Mouse (Mus musculus): ENCODE measurements at regions not wholly inside any gene's neighbourhood (a gene's known extent, or its start where the extent isn't known, plus 50 kb on each side); places are given as distances from the start of the nearest gene placed in this dataset.

GRCm38 (mm10) chr3:81375990-81376389 lies 339.8 kb downstream of the Pdgfc start:
- WGBS: 34% methylated on average over 2 of the region's 2 CpGs
- Histone ChIP-seq H3K36me3 (ENCODE audit: control insufficient read depth, insufficient read depth, low read length) (no peaks in the 10 kb centered on the region), H3K27me3 (ENCODE audit: control insufficient read depth, insufficient read depth, low read length) (no peaks in the 10 kb centered on the region), H3K9ac (ENCODE audit: low read length) (no peak overlapping the region), H3K27ac (replicated peaks) (no peak overlapping the region), H3K9me3 (ENCODE audit: control insufficient read depth, low read length) (no peaks in the 10 kb centered on the region), H3K4me2 (replicated peaks; ENCODE audit: low read depth) (no peak overlapping the region), H3K4me3 (ENCODE audit: low read depth, low read length) (no peak overlapping the region), H3K4me1 (replicated peaks; ENCODE audit: control insufficient read depth, insufficient read depth) (no peaks in the 10 kb centered on the region)
- no peak for TF ChIP-seq EP300 (optimal IDR thresholded peaks at IDR 0.05)
- TF ChIP-seq CTCF (IDR thresholded peaks at IDR 0.05; ENCODE audit: low read depth): no peak
- DNase-seq (ENCODE audit: low spot score): no peak
- ATAC-seq (ENCODE audit: low FRiP score, low TSS enrichment): no peak

- ATAC-seq (ENCODE audit: low FRiP score, low TSS enrichment): no peak
- H3K9ac ChIP-seq (ENCODE audit: low read length): no peak overlapping the region
- no peaks in the 10 kb centered on the region for H3K4me1 ChIP-seq (replicated peaks; ENCODE audit: control insufficient read depth, insufficient read depth)
- no peak overlapping the region for H3K4me3 ChIP-seq (ENCODE audit: low read depth, low read length)
- H3K4me2 ChIP-seq (replicated peaks; ENCODE audit: low read depth): no peak overlapping the region
- TF ChIP-seq CTCF (IDR thresholded peaks at IDR 0.05; ENCODE audit: low read depth): no peak
- no peak for TF ChIP-seq EP300 (optimal IDR thresholded peaks at IDR 0.05)
- WGBS: 20% methylated on average over 3 of the region's 3 CpGs
- H3K9me3 ChIP-seq (ENCODE audit: control insufficient read depth, low read length): no peaks in the 10 kb centered on the region
- H3K27ac ChIP-seq (replicated peaks): no peak overlapping the region
- no peaks in the 10 kb centered on the region for H3K36me3 ChIP-seq (ENCODE audit: control insufficient read depth, insufficient read depth, low read length)
- H3K27me3 ChIP-seq (ENCODE audit: control insufficient read depth, insufficient read depth, low read length): no peaks in the 10 kb centered on the region
- DNase-seq (ENCODE audit: low spot score): no peak
These were observed 341.2 kb downstream of the Pdgfc start for GRCm38 (mm10) chr3:81377466-81377865.

- Histone ChIP-seq H3K27me3 (ENCODE audit: control insufficient read depth, insufficient read depth, low read length) (no peaks in the 10 kb centered on the region), H3K9me3 (ENCODE audit: control insufficient read depth, low read length) (no peaks in the 10 kb centered on the region), H3K27ac (replicated peaks) (no peak overlapping the region), H3K4me1 (replicated peaks; ENCODE audit: control insufficient read depth, insufficient read depth) (no peaks in the 10 kb centered on the region), H3K4me2 (replicated peaks; ENCODE audit: low read depth) (no peak overlapping the region), H3K9ac (ENCODE audit: low read length) (no peak overlapping the region), H3K4me3 (ENCODE audit: low read depth, low read length) (no peak overlapping the region), H3K36me3 (ENCODE audit: control insufficient read depth, insufficient read depth, low read length) (no peaks in the 10 kb centered on the region)
- WGBS: 79% methylated on average over 1 of the region's 1 CpGs
- no peak for TF ChIP-seq EP300 (optimal IDR thresholded peaks at IDR 0.05)
- TF ChIP-seq CTCF (IDR thresholded peaks at IDR 0.05; ENCODE audit: low read depth): no peak
- DNase-seq (ENCODE audit: low spot score): no peak
- no peak for ATAC-seq (ENCODE audit: low FRiP score, low TSS enrichment)
These were observed 343.1 kb downstream of the Pdgfc start for GRCm38 (mm10) chr3:81379362-81379761.

GRCm38 (mm10) chr3:81386931-81387330 lies 350.7 kb downstream of the Pdgfc start:
- 51% methylated on average over 14 of the region's 14 CpGs for WGBS
- no peaks in the 10 kb centered on the region for H3K9me3 ChIP-seq (ENCODE audit: control insufficient read depth, low read length)
- TF ChIP-seq EP300 (optimal IDR thresholded peaks at IDR 0.05): no peak
- no peak overlapping the region for H3K9ac ChIP-seq (ENCODE audit: low read length)
- no peak overlapping the region for H3K4me3 ChIP-seq (ENCODE audit: low read depth, low read length)
- no peak for DNase-seq (ENCODE audit: low spot score)
- H3K36me3 ChIP-seq (ENCODE audit: control insufficient read depth, insufficient read depth, low read length): no peaks in the 10 kb centered on the region
- H3K27ac ChIP-seq (replicated peaks): no peak overlapping the region
- no peak overlapping the region for H3K4me2 ChIP-seq (replicated peaks; ENCODE audit: low read depth)
- ATAC-seq (ENCODE audit: low FRiP score, low TSS enrichment): no peak
- no peaks in the 10 kb centered on the region for H3K4me1 ChIP-seq (replicated peaks; ENCODE audit: control insufficient read depth, insufficient read depth)
- no peaks in the 10 kb centered on the region for H3K27me3 ChIP-seq (ENCODE audit: control insufficient read depth, insufficient read depth, low read length)

- H3K9ac ChIP-seq (ENCODE audit: low read length): no peak overlapping the region
- no peak for TF ChIP-seq CTCF (IDR thresholded peaks at IDR 0.05; ENCODE audit: low read depth)
- no peak for TF ChIP-seq EP300 (optimal IDR thresholded peaks at IDR 0.05)
- DNase-seq (ENCODE audit: low spot score) (no peak), ATAC-seq (ENCODE audit: low FRiP score, low TSS enrichment) (no peak)
- no peak overlapping the region for H3K4me3 ChIP-seq (ENCODE audit: low read depth, low read length)
- H3K9me3 ChIP-seq (ENCODE audit: control insufficient read depth, low read length): no peaks in the 10 kb centered on the region
- no peak overlapping the region for H3K27ac ChIP-seq (replicated peaks)
- H3K36me3 ChIP-seq (ENCODE audit: control insufficient read depth, insufficient read depth, low read length): no peaks in the 10 kb centered on the region
- no peaks in the 10 kb centered on the region for H3K27me3 ChIP-seq (ENCODE audit: control insufficient read depth, insufficient read depth, low read length)
- H3K4me2 ChIP-seq (replicated peaks; ENCODE audit: low read depth): no peak overlapping the region
- 53% methylated on average over 4 of the region's 4 CpGs for WGBS
- H3K4me1 ChIP-seq (replicated peaks; ENCODE audit: control insufficient read depth, insufficient read depth): no peaks in the 10 kb centered on the region
These were observed 351.4 kb downstream of the Pdgfc start for GRCm38 (mm10) chr3:81387634-81388033.

GRCm38 (mm10) chr3:81397212-81397611 lies 361.0 kb downstream of the Pdgfc start:
- H3K27me3 ChIP-seq (ENCODE audit: control insufficient read depth, insufficient read depth, low read length): no peaks in the 10 kb centered on the region
- WGBS: 80% methylated on average over 1 of the region's 1 CpGs
- no peak overlapping the region for H3K4me3 ChIP-seq (ENCODE audit: low read depth, low read length)
- H3K9ac ChIP-seq (ENCODE audit: low read length): no peak overlapping the region
- H3K27ac ChIP-seq (replicated peaks): no peak overlapping the region
- H3K4me2 ChIP-seq (replicated peaks; ENCODE audit: low read depth): no peak overlapping the region
- no peak for ATAC-seq (ENCODE audit: low FRiP score, low TSS enrichment)
- no peak for DNase-seq (ENCODE audit: low spot score)
- no peaks in the 10 kb centered on the region for H3K36me3 ChIP-seq (ENCODE audit: control insufficient read depth, insufficient read depth, low read length)
- TF ChIP-seq EP300 (optimal IDR thresholded peaks at IDR 0.05) (no peak), CTCF (IDR thresholded peaks at IDR 0.05; ENCODE audit: low read depth) (no peak)
- no peaks in the 10 kb centered on the region for H3K9me3 ChIP-seq (ENCODE audit: control insufficient read depth, low read length)
- no peaks in the 10 kb centered on the region for H3K4me1 ChIP-seq (replicated peaks; ENCODE audit: control insufficient read depth, insufficient read depth)

Measured in stomach, postnatal 0 days (tissue).